Mouse (Mus musculus) embryonic fibroblast, embryonic 13.5 days (primary cell): ENCODE measurements around the gene Zfp42.

Source experiments
- CTCF ChIP-seq: IDR thresholded peaks from 2 replicates; pipeline ENCODE4 v1.5.1; 2011; ENCODE audit warnings: mild to moderate bottlenecking, control low read depth, low read length, moderate library complexity, borderline replicate concordance; ENCODE audit not compliant: insufficient read depth
- POLR2A ChIP-seq: IDR thresholded peaks from 2 replicates; pipeline ENCODE4 v1.6.1; 2011; ENCODE audit warnings: low read depth, mild to moderate bottlenecking, control low read depth, low read length, moderate library complexity

DNA sequence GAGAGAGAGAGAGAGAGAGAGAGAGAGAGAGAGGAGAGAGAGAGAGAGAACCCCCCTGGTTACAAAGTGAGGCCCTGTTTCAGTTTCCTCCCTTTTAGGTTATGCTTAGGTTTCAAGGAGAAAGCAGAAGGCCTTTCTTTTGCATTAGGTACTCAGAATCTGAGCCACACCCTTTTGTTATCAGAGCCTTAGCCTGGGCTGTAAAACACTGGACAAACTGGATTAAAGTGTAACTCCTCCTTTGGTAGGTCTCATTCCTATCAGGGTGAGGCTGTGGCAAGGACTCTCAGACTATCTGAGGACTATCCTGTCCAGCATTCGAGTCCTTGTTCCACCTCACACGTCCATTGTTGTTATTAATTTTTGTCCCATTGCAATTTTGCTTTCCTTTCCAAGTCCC lies 1.4 kb upstream of the Zfp42 start:
- TF ChIP-seq CTCF (no peak), POLR2A (no peak)
